Mouse (Mus musculus): Measurements from ENCODE around the gene Gm43518.

Gm43518 gene

GRCm38 (mm10) chr5:123977231-123977630 is 50.0 kb downstream of the Gm43518 start:
- DNase-seq (ENCODE audit: extremely low spot score, low spot score) = no peak

- no peak for DNase-seq (ENCODE audit: extremely low spot score, low spot score)
Observed at GRCm38 (mm10) chr5:123978131-123978530, 50.9 kb downstream of the Gm43518 start.

- DNase-seq (ENCODE audit: extremely low spot score, low spot score) = no peak
Observed at GRCm38 (mm10) chr5:123979221-123979979, 52.2 kb downstream of the Gm43518 start.

GRCm38 (mm10) chr5:123979980-123980369 is 52.8 kb downstream of the Gm43518 start:
- no peak for DNase-seq (ENCODE audit: extremely low spot score, low spot score)

GRCm38 (mm10) chr5:123980521-123981249 is 53.5 kb downstream of the Gm43518 start:
- DNase-seq (ENCODE audit: extremely low spot score, low spot score) = no peak

- DNase-seq (ENCODE audit: extremely low spot score, low spot score) = no peak
Observed at GRCm38 (mm10) chr5:123981250-123981554, 54.0 kb downstream of the Gm43518 start.

GRCm38 (mm10) chr5:123982838-123983237 is 55.6 kb downstream of the Gm43518 start:
- DNase-seq (ENCODE audit: extremely low spot score, low spot score) = no peak

GRCm38 (mm10) chr5:123985434-123985833 is 58.2 kb downstream of the Gm43518 start:
- DNase-seq (ENCODE audit: extremely low spot score, low spot score) = no peak

GRCm38 (mm10) chr5:123986925-123987324 is 59.7 kb downstream of the Gm43518 start:
- no peak for DNase-seq (ENCODE audit: extremely low spot score, low spot score)

GRCm38 (mm10) chr5:123987511-123987910 is 60.3 kb downstream of the Gm43518 start:
- DNase-seq (ENCODE audit: extremely low spot score, low spot score) = no peak

Data from neural tube, embryonic 10.5 days (tissue).